Mouse (Mus musculus) forebrain, embryonic 16.5 days (tissue): ENCODE data around the gene Lifr. TPM values are rescaled to one million over a fixed set of nuclear protein-coding genes. Genes with fewer than 3 reads are reported as not detected.

Experiments used
- ATAC-seq: fragments of 200-750 bp; cut with Nextera tagmentation; 2 replicates; pipeline ENCODE4 v1.8.0; 2017; ENCODE audit warnings: mild to moderate bottlenecking, moderate library complexity
- H3K27ac ChIP-seq: fragments of 300-500 bp; sonication (generic); 2 replicates; pipeline ENCODE4 v1.5.1; 2014; ENCODE audit warnings: low read length, control low read depth
- H3K27me3 ChIP-seq: fragments of 300-500 bp; sonication (generic); replicated peaks from 2 replicates; pipeline ENCODE4 v1.6.1; 2014; ENCODE audit warnings: low read length; ENCODE audit not compliant: control insufficient read depth, insufficient read depth
- H3K36me3 ChIP-seq: fragments of 300-500 bp; sonication (generic); 2 replicates; pipeline ENCODE4 v1.6.1; 2014; ENCODE audit not compliant: control insufficient read depth, insufficient read depth
- H3K4me1 ChIP-seq: fragments of 300-500 bp; sonication (generic); replicated peaks from 2 replicates; pipeline ENCODE4 v1.6.1; 2014; ENCODE audit warnings: low read length; ENCODE audit not compliant: control insufficient read depth, insufficient read depth
- H3K4me2 ChIP-seq: fragments of 300-500 bp; sonication (generic); 2 replicates; pipeline ENCODE4 v1.6.1; 2014; ENCODE audit warnings: mild to moderate bottlenecking, low read length, control low read depth
- H3K4me3 ChIP-seq: fragments of 300-500 bp; sonication (generic); replicated peaks from 2 replicates; pipeline ENCODE4 v1.5.1; 2014; ENCODE audit warnings: mild to moderate bottlenecking, low read length, control low read depth
- H3K9ac ChIP-seq: fragments of 300-500 bp; sonication (generic); replicated peaks from 2 replicates; pipeline ENCODE4 v1.6.1; 2014; ENCODE audit warnings: low read depth, low read length, control low read depth
- H3K9me3 ChIP-seq: fragments of 300-500 bp; sonication (generic); 2 replicates; pipeline ENCODE4 v1.6.1; 2016; ENCODE audit warnings: low read length; ENCODE audit not compliant: control insufficient read depth
- WGBS: fragments of 180-500 bp; shearing (Covaris S2); extraction: QIAGEN DNeasy Blood & Tissue Kit; methylation state at CpG from one replicate; pipeline ENCODE4 v1.1.7; 2014; 5-methylcytosine and 5-hydroxymethylcytosine counted together
- polyA plus RNA-seq: library from polyadenylated mRNA; unstranded; fragments of >200 nt; fragmentation: Nextera tagmentation; extraction: Ambion mirVana; gene quantifications from 2 replicates; pipeline ENCODE4 v1.2.1, GENCODE M21; 2015

Gene Lifr
- polyA plus RNA-seq, 1 experiment from 2014 or later: 7.4 TPM

- peak; percentile 78 for ATAC-seq
- WGBS: 17% methylated on average over 4 of the region's 4 CpGs
- Histone ChIP-seq H3K27me3 (no peaks in the 10 kb centered on the region), H3K4me3 (no peak overlapping the region), H3K9ac (no peak overlapping the region), H3K4me1 (peaks cover 9% of the 10 kb centered on the region), H3K4me2 (no peak overlapping the region), H3K9me3 (no peaks in the 10 kb centered on the region), H3K27ac (peak overlapping the region; percentile 60), H3K36me3 (no peaks in the 10 kb centered on the region)
Observed at GRCm38 (mm10) chr15:7061995-7062697, 28.3 kb upstream of the Lifr start.

GRCm38 (mm10) chr15:7062698-7063009 lies 27.8 kb upstream of the Lifr start:
- Histone ChIP-seq H3K4me2 (no peak overlapping the region), H3K27me3 (no peaks in the 10 kb centered on the region), H3K27ac (peak overlapping the region; percentile 60), H3K4me1 (peaks cover 9% of the 10 kb centered on the region), H3K9me3 (no peaks in the 10 kb centered on the region), H3K9ac (no peak overlapping the region), H3K4me3 (no peak overlapping the region), H3K36me3 (no peaks in the 10 kb centered on the region)
- peak; percentile 72 for ATAC-seq
- 92% methylated on average over 1 of the region's 1 CpGs for WGBS

GRCm38 (mm10) chr15:7063521-7064240 lies 26.7 kb upstream of the Lifr start:
- H3K27me3 ChIP-seq: no peaks in the 10 kb centered on the region
- no peak overlapping the region for H3K4me2 ChIP-seq
- H3K27ac ChIP-seq: no peak overlapping the region
- no peak overlapping the region for H3K4me3 ChIP-seq
- 64% methylated on average over 9 of the region's 9 CpGs for WGBS
- no peak overlapping the region for H3K9ac ChIP-seq
- no peaks in the 10 kb centered on the region for H3K36me3 ChIP-seq
- peaks cover 9% of the 10 kb centered on the region for H3K4me1 ChIP-seq
- ATAC-seq: no peak
- H3K9me3 ChIP-seq: no peaks in the 10 kb centered on the region

- no peak overlapping the region for H3K27ac ChIP-seq
- no peak overlapping the region for H3K9ac ChIP-seq
- no peak for ATAC-seq
- peaks cover 9% of the 10 kb centered on the region for H3K4me1 ChIP-seq
- no peak overlapping the region for H3K4me2 ChIP-seq
- no peaks in the 10 kb centered on the region for H3K27me3 ChIP-seq
- H3K9me3 ChIP-seq: no peaks in the 10 kb centered on the region
- no peaks in the 10 kb centered on the region for H3K36me3 ChIP-seq
- no peak overlapping the region for H3K4me3 ChIP-seq
- WGBS: 79% methylated on average over 14 of the region's 14 CpGs
Observed at GRCm38 (mm10) chr15:7064992-7065523, 25.4 kb upstream of the Lifr start.

- ATAC-seq: no peak
- no peak overlapping the region for H3K4me3 ChIP-seq
- peaks cover 9% of the 10 kb centered on the region for H3K4me1 ChIP-seq
- H3K36me3 ChIP-seq: no peaks in the 10 kb centered on the region
- no peaks in the 10 kb centered on the region for H3K9me3 ChIP-seq
- H3K27ac ChIP-seq: no peak overlapping the region
- H3K4me2 ChIP-seq: no peak overlapping the region
- 69% methylated on average over 5 of the region's 5 CpGs for WGBS
- no peaks in the 10 kb centered on the region for H3K27me3 ChIP-seq
- H3K9ac ChIP-seq: no peak overlapping the region
Observed at GRCm38 (mm10) chr15:7065624-7066023, 24.8 kb upstream of the Lifr start.

- H3K27me3 ChIP-seq: no peaks in the 10 kb centered on the region
- no peak overlapping the region for H3K9ac ChIP-seq
- no peak overlapping the region for H3K4me3 ChIP-seq
- H3K27ac ChIP-seq: no peak overlapping the region
- 97% methylated on average over 3 of the region's 3 CpGs for WGBS
- no peaks in the 10 kb centered on the region for H3K36me3 ChIP-seq
- no peak for ATAC-seq
- no peak overlapping the region for H3K4me2 ChIP-seq
- no peaks in the 10 kb centered on the region for H3K9me3 ChIP-seq
- H3K4me1 ChIP-seq: peaks cover 12% of the 10 kb centered on the region
Observed at GRCm38 (mm10) chr15:7066752-7067151, 23.7 kb upstream of the Lifr start.

GRCm38 (mm10) chr15:7069374-7069773 lies 21.0 kb upstream of the Lifr start:
- H3K9ac ChIP-seq: no peak overlapping the region
- H3K4me1 ChIP-seq: 0 out of 2 replicates have a peak, but pooled peaks cover 4% of the 10 kb centered on the region
- no peaks in the 10 kb centered on the region for H3K36me3 ChIP-seq
- no peak overlapping the region for H3K4me3 ChIP-seq
- H3K9me3 ChIP-seq: no peaks in the 10 kb centered on the region
- H3K4me2 ChIP-seq: no peak overlapping the region
- 43% methylated on average over 7 of the region's 7 CpGs for WGBS
- no peaks in the 10 kb centered on the region for H3K27me3 ChIP-seq
- no peak overlapping the region for H3K27ac ChIP-seq
- ATAC-seq: peak; percentile 45; the same call in 1 of the 2 replicates

GRCm38 (mm10) chr15:7070199-7070794 lies 20.1 kb upstream of the Lifr start:
- no peaks in the 10 kb centered on the region for H3K36me3 ChIP-seq
- H3K4me1 ChIP-seq: peaks cover 6% of the 10 kb centered on the region
- no peak overlapping the region for H3K27ac ChIP-seq
- no peak overlapping the region for H3K9ac ChIP-seq
- H3K4me3 ChIP-seq: no peak overlapping the region
- no peak for ATAC-seq
- H3K4me2 ChIP-seq: no peak overlapping the region
- H3K27me3 ChIP-seq: no peaks in the 10 kb centered on the region
- WGBS: 80% methylated on average over 6 of the region's 6 CpGs
- no peaks in the 10 kb centered on the region for H3K9me3 ChIP-seq

- Histone ChIP-seq H3K9ac (no peak overlapping the region), H3K27me3 (no peaks in the 10 kb centered on the region), H3K9me3 (no peaks in the 10 kb centered on the region), H3K4me2 (no peak overlapping the region), H3K4me3 (no peak overlapping the region), H3K27ac (no peak overlapping the region), H3K4me1 (peaks cover 9% of the 10 kb centered on the region), H3K36me3 (no peaks in the 10 kb centered on the region)
- ATAC-seq: no peak
- WGBS: 81% methylated on average over 3 of the region's 3 CpGs
Observed at GRCm38 (mm10) chr15:7073269-7073668, 17.1 kb upstream of the Lifr start.
